Mouse (Mus musculus) hindbrain, embryonic 14.5 days (tissue): ENCODE data around the gene Coq10a. TPM values are rescaled to one million over a fixed set of nuclear protein-coding genes. Genes with fewer than 3 reads are reported as not detected.

Experiments
- ATAC-seq: fragments of 200-750 bp; cut with Nextera tagmentation; 2 replicates; pipeline ENCODE4 v1.8.0; 2017; ENCODE audit warnings: moderate number of reproducible peaks, mild to moderate bottlenecking, moderate TSS enrichment, moderate library complexity; ENCODE audit not compliant: low FRiP score
- DNase-seq: peaks from one replicate; pipeline ENCODE4 v3.0.0-alpha.2; 2015; ENCODE audit warnings: low spot score
- H3K27ac ChIP-seq: fragments of 300-500 bp; sonication (generic); 2 replicates; pipeline ENCODE4 v1.5.1; 2014; ENCODE audit warnings: mild to moderate bottlenecking, moderate library complexity
- H3K27me3 ChIP-seq: fragments of 300-500 bp; sonication (generic); 2 replicates; pipeline ENCODE4 v1.6.1; 2014; ENCODE audit warnings: mild to moderate bottlenecking, low read length, mixed read lengths; ENCODE audit not compliant: control insufficient read depth, insufficient read depth
- H3K36me3 ChIP-seq: fragments of 300-500 bp; sonication (generic); replicated peaks from 2 replicates; pipeline ENCODE4 v1.6.1; 2014; ENCODE audit not compliant: control insufficient read depth, insufficient read depth
- H3K4me1 ChIP-seq: fragments of 300-500 bp; sonication (generic); replicated peaks from 2 replicates; pipeline ENCODE4 v1.6.1; 2014; ENCODE audit warnings: antibody characterized with exemption, low read length, mixed read lengths; ENCODE audit not compliant: control insufficient read depth, insufficient read depth
- H3K4me2 ChIP-seq: fragments of 300-500 bp; sonication (generic); replicated peaks from 2 replicates; pipeline ENCODE4 v1.6.1; 2014; ENCODE audit warnings: mild to moderate bottlenecking, moderate library complexity
- H3K4me3 ChIP-seq: fragments of 300-500 bp; sonication (generic); replicated peaks from 2 replicates; pipeline ENCODE4 v1.5.1; 2014; ENCODE audit warnings: mild to moderate bottlenecking, low read length
- H3K9ac ChIP-seq: fragments of 300-500 bp; sonication (generic); 2 replicates; pipeline ENCODE4 v1.6.1; 2014
- H3K9me3 ChIP-seq: fragments of 300-500 bp; sonication (generic); 2 replicates; pipeline ENCODE4 v1.6.1; 2016; ENCODE audit warnings: low read length; ENCODE audit not compliant: control insufficient read depth
- WGBS: fragments of 180-500 bp; shearing (Covaris S2); extraction: QIAGEN DNeasy Blood & Tissue Kit; methylation state at CpG from one replicate; pipeline ENCODE4 v1.1.7; 2014; 5-methylcytosine and 5-hydroxymethylcytosine counted together
- microRNA-seq: library from miRNA; unstranded; fragments of <30 nt; microRNA quantifications from one replicate; pipeline ENCODE4, GENCODE M21; 2016
- polyA plus RNA-seq: library from polyadenylated mRNA; unstranded; fragments of >200 nt; fragmentation: Nextera tagmentation; extraction: Ambion mirVana; gene quantifications from 2 replicates; pipeline ENCODE4 v1.2.1, GENCODE M21; 2014

The Coq10a gene
- polyA plus RNA-seq, 1 experiment from 2014 or later: 50.8 TPM

GRCm38 (mm10) chr10:128326825-128327224 lies 42.0 kb downstream of the Coq10a start:
- 95% methylated on average over 8 of the region's 8 CpGs for WGBS
- no peaks in the 10 kb centered on the region for H3K27me3 ChIP-seq
- peaks cover 15% of the 10 kb centered on the region for H3K4me1 ChIP-seq
- no peak overlapping the region for H3K9ac ChIP-seq
- H3K9me3 ChIP-seq: no peaks in the 10 kb centered on the region
- peaks cover 42% of the 10 kb centered on the region for H3K36me3 ChIP-seq
- no peak overlapping the region for H3K4me3 ChIP-seq
- ATAC-seq (no peak), DNase-seq (no peak)
- no peak overlapping the region for H3K27ac ChIP-seq
- no peak overlapping the region for H3K4me2 ChIP-seq

GRCm38 (mm10) chr10:128323516-128323915 lies 45.3 kb downstream of the Coq10a start:
- H3K9ac ChIP-seq: peak overlapping the region; percentile 82
- no peaks in the 10 kb centered on the region for H3K27me3 ChIP-seq
- peak overlapping the region; percentile 74 for H3K4me2 ChIP-seq
- 0 out of 2 replicates have a peak overlapping the region, but pooled peaks have one; percentile 93 for H3K27ac ChIP-seq
- peak overlapping the region; percentile 67 for H3K4me3 ChIP-seq
- H3K9me3 ChIP-seq: no peaks in the 10 kb centered on the region
- WGBS: 83% methylated on average over 8 of the region's 8 CpGs
- ATAC-seq (no peak), DNase-seq (no peak)
- peaks cover 19% of the 10 kb centered on the region for H3K4me1 ChIP-seq
- H3K36me3 ChIP-seq: peaks cover 55% of the 10 kb centered on the region

GRCm38 (mm10) chr10:128322141-128323108 lies 46.4 kb downstream of the Coq10a start, which contains the start of gene Cnpy2:
Gene Cnpy2 (plus strand): TSS chr10:128322459.
- Histone ChIP-seq H3K27ac (peak within 1 kb of the TSS; percentile 93), H3K9me3 (no peaks in the 10 kb centered on the region), H3K4me1 (peaks cover 19% of the 10 kb centered on the region), H3K4me2 (peak within 1 kb of the TSS; percentile 74), H3K4me3 (peak within 1 kb of the TSS; percentile 67), H3K27me3 (no peaks in the 10 kb centered on the region), H3K36me3 (peaks cover 56% of the 10 kb centered on the region), H3K9ac (peak within 1 kb of the TSS; percentile 82)
- WGBS: under 1% methylated on average over 40 of the region's 40 CpGs
- ATAC-seq (peak; percentile 95), DNase-seq (peak; percentile 91)

- no peak for DNase-seq
- peaks cover 56% of the 10 kb centered on the region for H3K36me3 ChIP-seq
- peak overlapping the region; percentile 82 for H3K9ac ChIP-seq
- H3K4me2 ChIP-seq: peak overlapping the region; percentile 74
- peak overlapping the region; percentile 67 for H3K4me3 ChIP-seq
- no peaks in the 10 kb centered on the region for H3K27me3 ChIP-seq
- peaks cover 19% of the 10 kb centered on the region for H3K4me1 ChIP-seq
- no peak for ATAC-seq
- H3K9me3 ChIP-seq: no peaks in the 10 kb centered on the region
- H3K27ac ChIP-seq: peak overlapping the region; percentile 93; the same call in 1 of the 2 replicates
- WGBS: 61% methylated on average over 12 of the region's 12 CpGs
Observed at GRCm38 (mm10) chr10:128321641-128322040, 47.2 kb downstream of the Coq10a start.

- H3K9ac ChIP-seq: no peak overlapping the region
- no peak overlapping the region for H3K4me2 ChIP-seq
- H3K27me3 ChIP-seq: no peaks in the 10 kb centered on the region
- ATAC-seq (no peak), DNase-seq (no peak)
- H3K27ac ChIP-seq: no peak overlapping the region
- WGBS: 95% methylated on average over 8 of the region's 8 CpGs
- H3K36me3 ChIP-seq: peaks cover 97% of the 10 kb centered on the region
- no peak overlapping the region for H3K4me3 ChIP-seq
- no peaks in the 10 kb centered on the region for H3K4me1 ChIP-seq
- no peaks in the 10 kb centered on the region for H3K9me3 ChIP-seq
Observed at GRCm38 (mm10) chr10:128315578-128315977, 53.2 kb downstream of the Coq10a start.

Small RNA genes lying within 50 kb of the gene (microRNA-seq; reads per million reads assigned to microRNA genes)
- gene Gm25361 (not detected), gene Gm26308 (not detected), gene Mir6914 (not detected), gene Mir6915 (0.81 reads per million)

Other genes with a start within 250 kb of the Coq10a start
- 7.7 and 8.2 TPM in 2 replicates for gene Rbms2, start 188.7 kb downstream of the Coq10a start, polyA plus RNA-seq
- 1.7 and 1.9 TPM in 2 replicates for gene Gls2, start 174.5 kb downstream of the Coq10a start, polyA plus RNA-seq
- gene Spryd4, start 157.2 kb downstream of the Coq10a start, polyA plus RNA-seq: 22.4 and 23.2 TPM in 2 replicates
- 0.21 TPM in 1 of 2 replicates, not detected in the other for gene Mip, start 143.2 kb downstream of the Coq10a start, polyA plus RNA-seq
- gene Timeless, start 136.9 kb downstream of the Coq10a start, polyA plus RNA-seq: 15.4 and 16.7 TPM in 2 replicates
- 0.19 TPM in 1 of 2 replicates, not detected in the other for gene Apon, start 114.9 kb downstream of the Coq10a start, polyA plus RNA-seq
- gene Apof, start 100.3 kb downstream of the Coq10a start, polyA plus RNA-seq: not detected in 2 replicates
- gene Stat2, start 98.4 kb downstream of the Coq10a start, polyA plus RNA-seq: 20.4 and 20.5 TPM in 2 replicates
- 0.25 and 0.28 TPM in 2 replicates for gene Il23a, start 70.2 kb downstream of the Coq10a start, polyA plus RNA-seq
- gene Pan2, start 65.7 kb downstream of the Coq10a start, polyA plus RNA-seq: 17.7 and 19.2 TPM in 2 replicates
- 187 and 215 TPM in 2 replicates for gene Cnpy2, start 46.5 kb downstream of the Coq10a start, polyA plus RNA-seq
- 271 and 304 TPM in 2 replicates for gene Cs, start 31.3 kb downstream of the Coq10a start, polyA plus RNA-seq
- 13.0 and 15.4 TPM in 2 replicates for gene Ankrd52, start 8.1 kb upstream of the Coq10a start, polyA plus RNA-seq
- gene Slc39a5, start 32.2 kb upstream of the Coq10a start, polyA plus RNA-seq: 0.22 TPM in 1 of 2 replicates, not detected in the other
- gene Nabp2, start 42.5 kb upstream of the Coq10a start, polyA plus RNA-seq: 134 and 140 TPM in 2 replicates
- gene Rnf41, start 42.7 kb upstream of the Coq10a start, polyA plus RNA-seq: 70.9 and 83.7 TPM in 2 replicates
- 184 and 191 TPM in 2 replicates for gene Smarcc2, start 90.3 kb upstream of the Coq10a start, polyA plus RNA-seq
- gene Myl6, start 125.1 kb upstream of the Coq10a start, polyA plus RNA-seq: 825 and 884 TPM in 2 replicates
- gene Myl6b, start 129.7 kb upstream of the Coq10a start, polyA plus RNA-seq: 5.8 and 6.1 TPM in 2 replicates
- 13.7 and 14.5 TPM in 2 replicates for gene Esyt1, start 156.9 kb upstream of the Coq10a start, polyA plus RNA-seq
- 14.5 and 16.3 TPM in 2 replicates for gene Zc3h10, start 178.8 kb upstream of the Coq10a start, polyA plus RNA-seq
- 2,254 and 2,846 TPM in 2 replicates for gene Rpl41, start 180.3 kb upstream of the Coq10a start, polyA plus RNA-seq
- gene Pa2g4, start 197.0 kb upstream of the Coq10a start, polyA plus RNA-seq: 129 and 149 TPM in 2 replicates
- 1.5 and 1.8 TPM in 2 replicates for gene Erbb3, start 220.7 kb upstream of the Coq10a start, polyA plus RNA-seq